Mouse (Mus musculus) ES-Bruce4 (cell line): ENCODE data around the gene Dbx1.

Experiments used
- CTCF ChIP-seq: IDR thresholded peaks from one replicate; pipeline ENCODE4 v1.8.1; 2011; ENCODE audit warnings: low read depth, low read length
- POLR2A ChIP-seq: IDR thresholded peaks from one replicate; pipeline ENCODE4 v1.8.1; 2011; ENCODE audit warnings: low read length; ENCODE audit not compliant: insufficient read depth

DNA sequence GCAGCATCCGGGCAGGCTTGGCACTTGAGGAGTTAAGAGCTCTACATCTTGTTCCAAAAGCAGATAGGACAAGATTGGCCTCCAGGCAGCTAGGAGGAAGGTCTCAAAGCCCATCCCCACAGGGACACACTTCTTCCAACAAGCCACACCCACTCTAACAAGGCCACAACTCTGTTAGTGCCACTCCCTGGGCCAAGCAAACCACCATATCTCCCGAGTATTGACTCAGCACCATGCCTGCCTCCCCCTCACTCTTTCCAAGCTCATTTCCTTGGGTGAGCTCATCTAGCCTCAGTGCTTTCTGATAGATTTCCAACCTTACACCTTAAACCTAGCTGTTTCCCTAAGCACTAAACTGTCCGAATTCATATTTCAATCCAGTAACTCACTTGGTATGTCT, 26.9 kb upstream of the Dbx1 start:
- TF ChIP-seq CTCF: no peak
- TF ChIP-seq POLR2A: no peak
